Mouse (Mus musculus) liver, adult 2 months (tissue): ENCODE measurements around the gene Arhgap18.

ENCODE experiments used
- CTCF ChIP-seq: fragments of 200-500 bp; IDR thresholded peaks from 2 replicates; pipeline ENCODE4 v1.5.1; 2011; ENCODE audit warnings: low read depth, low read length, control low read depth
- POLR2A ChIP-seq: fragments of 200-500 bp; IDR thresholded peaks from 2 replicates; pipeline ENCODE4 v1.6.1; 2011; ENCODE audit warnings: low read length, control low read depth; ENCODE audit not compliant: insufficient read depth; ENCODE audit errors: extremely low read depth

DNA sequence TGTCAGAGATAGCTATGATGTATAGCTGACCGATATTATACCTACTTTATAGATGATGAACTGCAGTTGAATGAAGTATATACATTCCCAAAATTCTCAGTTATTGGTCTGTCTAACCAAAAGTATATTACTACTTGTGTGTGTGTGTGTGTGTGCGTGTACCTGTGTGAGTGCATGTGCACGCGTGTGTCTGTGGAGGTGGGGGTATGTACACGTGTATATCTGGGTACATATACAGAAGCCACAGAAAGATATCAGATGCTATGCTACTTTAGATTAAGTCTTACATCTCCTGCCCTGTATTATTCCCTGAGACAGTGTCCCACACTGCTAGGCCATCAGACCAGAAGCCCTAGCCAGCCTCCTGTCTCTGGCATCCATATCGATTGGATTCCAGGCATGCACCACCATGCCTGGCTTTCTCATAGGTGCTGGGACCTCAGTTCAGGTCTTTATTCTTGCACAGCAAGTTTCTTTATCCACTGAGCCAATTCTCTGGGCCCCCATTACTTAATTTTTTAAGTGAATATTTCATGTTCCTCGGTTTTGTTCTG is 42.7 kb upstream of the Arhgap18 start:
- TF ChIP-seq CTCF = no peak
- no peak for TF ChIP-seq POLR2A
